Mouse (Mus musculus) ES-Bruce4 (cell line): ENCODE measurements at regions not wholly inside any gene's neighbourhood (a gene's known extent, or its start where the extent isn't known, plus 50 kb on each side); places are given as distances from the start of the nearest gene placed in this dataset.

Source experiments
- CTCF ChIP-seq: IDR thresholded peaks from one replicate; pipeline ENCODE4 v1.8.1; 2011; ENCODE audit warnings: low read depth, low read length
- POLR2A ChIP-seq: IDR thresholded peaks from one replicate; pipeline ENCODE4 v1.8.1; 2011; ENCODE audit warnings: low read length; ENCODE audit not compliant: insufficient read depth

DNA sequence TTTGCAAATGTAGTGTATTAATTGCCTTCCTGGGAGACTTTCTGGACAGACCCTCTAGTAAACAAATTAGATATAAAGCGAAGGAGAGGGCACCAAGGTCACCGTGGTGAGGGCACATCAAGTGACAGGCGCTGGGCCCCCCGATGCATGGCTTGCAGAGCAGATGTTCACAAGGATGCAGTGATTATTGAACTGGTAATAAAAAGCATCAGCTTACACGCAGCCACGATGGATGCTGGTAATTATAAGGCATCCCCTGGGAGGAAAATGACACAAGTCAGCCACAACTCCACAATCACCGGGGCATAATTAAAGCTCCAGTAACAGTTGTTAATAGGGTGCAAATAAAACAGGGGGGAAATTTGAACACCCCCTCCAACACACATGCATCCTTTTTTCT is 217.5 kb upstream of the Dph6 start:
- no peak for TF ChIP-seq POLR2A
- TF ChIP-seq CTCF, result no peak
